8 mouse cellular contexts compared by ENCODE assay signal in the genomic region with DNA sequence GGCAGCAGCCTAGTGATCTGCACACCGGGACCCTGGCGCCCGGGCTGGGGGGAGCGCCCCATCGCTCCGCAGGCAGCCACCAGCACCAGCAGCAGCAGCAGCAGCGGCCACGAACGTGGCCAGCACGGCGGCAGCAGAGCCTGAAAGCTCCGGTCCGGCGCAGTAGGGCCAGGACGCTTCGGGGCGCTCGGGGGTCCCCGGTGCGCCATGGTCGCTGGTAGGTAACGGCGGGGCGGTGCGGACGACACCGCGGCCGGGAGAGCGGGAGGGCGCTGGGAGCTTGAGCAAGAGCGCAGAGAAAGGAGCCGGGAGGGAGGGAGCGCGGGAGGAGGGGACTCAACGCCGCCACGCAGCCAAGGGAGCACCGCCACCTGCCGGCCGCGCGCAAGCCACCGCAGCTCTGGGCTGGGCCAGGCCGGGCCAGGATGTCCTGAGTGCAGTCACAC. TPM values are rescaled to one million over a fixed set of nuclear protein-coding genes. Genes with fewer than 3 reads are reported as not detected.
DNase-seq lines count a peak whose midpoint lies in the region; ATAC-seq and TF ChIP-seq lines count a peak whose summit lies in the region.

A gene (minus strand): TSS at position 303 of the 446 bp plus-strand sequence.

- DNase-seq in cerebellum, adult 2 months, result peak; percentile 67 to 77
- DNase-seq in heart, postnatal 4 days, result peak; percentile 91
- DNase-seq in layer of hippocampus, adult 8-10 months (ENCODE audit: low spot score in 2 of 2), result peak; percentile 61 to 85
- DNase-seq in lung, embryonic 14.5 days, result peak; percentile 93
- DNase-seq in ovary, adult 18-20 months (ENCODE audit: low spot score), result peak; percentile 71
- DNase-seq in thymus, adult 2 months, result peak; percentile 87

- 1% methylated on average over 42 of the region's 45 CpGs for WGBS in cerebellum, adult 2 months
- under 1% methylated on average over 42 of the region's 45 CpGs for WGBS in lung, embryonic 14.5 days
- 1% methylated on average over 45 of the region's 45 CpGs for WGBS in thymus, adult 2 months

- H3K36me3 ChIP-seq in ES-Bruce4 (ENCODE audit: control insufficient read depth, insufficient read depth, low read length, poor library complexity, severe bottlenecking), result no peaks in the 10 kb centered on the region
- H3K36me3 ChIP-seq in lung, embryonic 14.5 days (ENCODE audit: insufficient read depth), result no peaks in the 10 kb centered on the region
- H3K36me3 ChIP-seq in thymus, adult 2 months (ENCODE audit: control insufficient read depth, insufficient read depth, low read length), result no peaks in the 10 kb centered on the region

- no peaks in the 10 kb centered on the region for H3K4me1 ChIP-seq in ES-Bruce4 (ENCODE audit: control insufficient read depth, insufficient read depth, low read length)
- no peaks in the 10 kb centered on the region; the same call in 1 of the 2 replicates for H3K4me1 ChIP-seq in cerebellum, adult 2 months (ENCODE audit: control insufficient read depth, insufficient read depth, low read length)
- peaks cover 15% of the 10 kb centered on the region; the same call in 1 of the 2 replicates for H3K4me1 ChIP-seq in lung, embryonic 14.5 days (ENCODE audit: insufficient read depth)
- peaks cover 16% of the 10 kb centered on the region for H3K4me1 ChIP-seq in thymus, adult 2 months (replicated peaks; ENCODE audit: control insufficient read depth, insufficient read depth, low read length)

- peak; percentile 77 for ATAC-seq in frontal cortex, adult (ENCODE audit: low TSS enrichment)
- ATAC-seq in lung, embryonic 14.5 days (ENCODE audit: insufficient read depth), result peak; percentile 81

- no peak within 1 kb of the TSS for H3K27ac ChIP-seq in ES-Bruce4 (ENCODE audit: insufficient read depth, low read length)
- no peak within 1 kb of the TSS for H3K27ac ChIP-seq in cerebellum, adult 2 months (ENCODE audit: insufficient read depth, low read length)
- peak within 1 kb of the TSS; percentile 54; the same call in 1 of the 2 replicates for H3K27ac ChIP-seq in lung, embryonic 14.5 days (ENCODE audit: low read depth)
- H3K27ac ChIP-seq in thymus, adult 2 months (ENCODE audit: control insufficient read depth, insufficient read depth, low read length), result no peak within 1 kb of the TSS

- H3K9me3 ChIP-seq in ES-Bruce4 (replicated peaks; ENCODE audit: control insufficient read depth, insufficient read depth, low read length, poor library complexity, severe bottlenecking), result no peaks in the 10 kb centered on the region
- no peaks in the 10 kb centered on the region for H3K9me3 ChIP-seq in lung, embryonic 14.5 days (ENCODE audit: low read depth, low read length)

- H3K27me3 ChIP-seq in ES-Bruce4 (ENCODE audit: control insufficient read depth, insufficient read depth, low read length, poor library complexity, severe bottlenecking), result peaks cover 6% of the 10 kb centered on the region; the same call in 1 of the 2 replicates
- peaks cover 2% of the 10 kb centered on the region; the same call in 1 of the 2 replicates for H3K27me3 ChIP-seq in cerebellum, adult 2 months (ENCODE audit: control insufficient read depth, insufficient read depth, low read length)
- no peaks in the 10 kb centered on the region for H3K27me3 ChIP-seq in lung, embryonic 14.5 days (ENCODE audit: insufficient read depth, low read length)
- no peaks in the 10 kb centered on the region for H3K27me3 ChIP-seq in thymus, adult 2 months (ENCODE audit: control insufficient read depth, insufficient read depth, low read length)

- TF ChIP-seq POLR2A in ES-Bruce4 (IDR thresholded peaks at IDR 0.05; ENCODE audit: insufficient read depth, low read length), result no peak
- TF ChIP-seq POLR2A in cerebellum, adult 2 months (IDR thresholded peaks at IDR 0.05; ENCODE audit: borderline replicate concordance, insufficient read depth, low read length), result no peak
- no peak for TF ChIP-seq POLR2A in thymus, adult 2 months (IDR thresholded peaks at IDR 0.05; ENCODE audit: control insufficient read depth, extremely low read depth, insufficient read depth, low read length, poor library complexity)

- H3K4me2 ChIP-seq in lung, embryonic 14.5 days, result peak within 1 kb of the TSS; percentile 99

- no peak for TF ChIP-seq EP300 in ES-Bruce4 (IDR thresholded peaks at IDR 0.05; ENCODE audit: insufficient read depth, low read depth, low read length)

- H3K4me3 ChIP-seq in ES-Bruce4 (ENCODE audit: low read depth, low read length), result peak within 1 kb of the TSS; percentile 62
- peak within 1 kb of the TSS; percentile 42 for H3K4me3 ChIP-seq in cerebellum, adult 2 months (replicated peaks; ENCODE audit: insufficient read depth, low read depth, low read length)
- H3K4me3 ChIP-seq in lung, embryonic 14.5 days (ENCODE audit: low read depth, low read length), result peak within 1 kb of the TSS; percentile 71
- peak within 1 kb of the TSS; percentile 63 for H3K4me3 ChIP-seq in thymus, adult 2 months (ENCODE audit: control insufficient read depth, insufficient read depth, low read length)

- peak; percentile 86 for TF ChIP-seq CTCF in ES-Bruce4 (IDR thresholded peaks at IDR 0.05; ENCODE audit: low read depth, low read length)
- TF ChIP-seq CTCF in cerebellum, adult 2 months (IDR thresholded peaks at IDR 0.05; ENCODE audit: borderline replicate concordance, insufficient read depth, low read depth, low read length), result peak; percentile 86
- peak; percentile 76 for TF ChIP-seq CTCF in lung, embryonic 14.5 days (IDR thresholded peaks at IDR 0.05; ENCODE audit: low read depth)
- peak; percentile 85 for TF ChIP-seq CTCF in thymus, adult 2 months (IDR thresholded peaks at IDR 0.05; ENCODE audit: borderline replicate concordance, control insufficient read depth, extremely low read depth, insufficient read depth, low read length, poor library complexity)

- peak within 1 kb of the TSS; percentile 78 for H3K9ac ChIP-seq in ES-Bruce4 (ENCODE audit: low read depth, poor library complexity, severe bottlenecking)
- peak within 1 kb of the TSS; percentile 76 for H3K9ac ChIP-seq in lung, embryonic 14.5 days

RNA-seq across cellular contexts. Expression of the gene that starts here (rescaled TPM):
- 1.0 and 1.2 TPM in 2 replicates for polyA plus RNA-seq in ES-Bruce4 (2011; ENCODE audit: insufficient read depth, insufficient read length, low read depth, missing spikeins)
- polyA plus RNA-seq in cerebellum, adult 2 months (2012; rRNA removed), result 8.0 and 8.7 TPM in 2 replicates
- total RNA-seq in heart, postnatal 4 days (2021), result 10 to 100 TPM; 18.1 TPM
- 10 to 100 TPM; 46.9 to 54.4 (median 48.9) TPM for total RNA-seq in layer of hippocampus, adult 8-10 months (2022)
- polyA plus RNA-seq in lung, embryonic 14.5 days (2014; fragmentation: Nextera tagmentation; extraction: Ambion mirVana), result 17.5 and 20.6 TPM in 2 replicates
- 5.7 TPM in 2 replicates for polyA plus RNA-seq in thymus, adult 2 months (2012; rRNA removed)
